Mouse (Mus musculus): Measurements from ENCODE around the gene Naxd. TPM values are rescaled to one million over a fixed set of nuclear protein-coding genes. Genes with fewer than 3 reads are reported as not detected.

Naxd gene
- polyA plus RNA-seq, 1 experiment from 2014 or later, result 140 TPM

DNA sequence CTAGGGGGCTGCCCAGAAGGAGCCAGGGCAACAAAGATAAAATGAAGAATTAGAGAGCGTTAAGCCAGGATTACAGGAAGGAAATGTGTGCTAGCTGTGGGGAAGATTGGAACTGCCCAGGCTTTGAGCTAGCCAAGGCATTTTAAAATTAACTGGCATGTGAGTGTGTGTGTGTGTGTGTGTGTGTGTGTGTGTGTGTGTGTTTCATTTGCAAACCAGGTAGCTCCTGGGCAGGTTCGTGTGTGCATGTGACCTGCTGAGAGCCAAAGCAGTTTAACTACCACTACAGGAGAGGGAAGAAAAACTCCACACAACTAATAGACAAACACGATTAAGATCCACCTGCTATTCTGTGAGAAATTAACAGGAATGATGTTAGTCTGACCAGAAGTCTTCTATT is 26.0 kb downstream of the Naxd start:
- 89% methylated on average over 3 of the region's 3 CpGs for WGBS

GRCm38 (mm10) chr8:11530155-11530770 is 33.0 kb downstream of the Naxd start:
- Histone ChIP-seq H3K27ac (no peak overlapping the region), H3K9me3 (no peaks in the 10 kb centered on the region), H3K4me1 (peaks cover 6% of the 10 kb centered on the region; the same call in 1 of the 2 replicates), H3K4me3 (no peak overlapping the region), H3K9ac (no peak overlapping the region), H3K27me3 (replicated peaks) (no peaks in the 10 kb centered on the region), H3K36me3 (replicated peaks) (no peaks in the 10 kb centered on the region; the same call in 1 of the 2 replicates), H3K4me2 (no peak overlapping the region)
- WGBS, result 79% methylated on average over 18 of the region's 18 CpGs
- ATAC-seq (replicated peaks), result no peak

More for the DNA sequence above, 26.0 kb downstream of the Naxd start:
- H3K4me1 ChIP-seq, result no peaks in the 10 kb centered on the region
- H3K27ac ChIP-seq, result no peak overlapping the region
- no peak overlapping the region for H3K4me3 ChIP-seq
- H3K27me3 ChIP-seq (replicated peaks), result no peaks in the 10 kb centered on the region
- peaks cover 4% of the 10 kb centered on the region; the same call in 1 of the 2 replicates for H3K36me3 ChIP-seq (replicated peaks)
- no peak for ATAC-seq (replicated peaks)
- no peak overlapping the region for H3K4me2 ChIP-seq
- no peak overlapping the region for H3K9ac ChIP-seq
- H3K9me3 ChIP-seq, result no peaks in the 10 kb centered on the region

- Histone ChIP-seq H3K9ac (no peak overlapping the region), H3K4me1 (peaks cover 6% of the 10 kb centered on the region; the same call in 1 of the 2 replicates), H3K9me3 (no peaks in the 10 kb centered on the region), H3K4me3 (no peak overlapping the region), H3K4me2 (no peak overlapping the region), H3K27ac (no peak overlapping the region), H3K36me3 (replicated peaks) (no peaks in the 10 kb centered on the region; the same call in 1 of the 2 replicates), H3K27me3 (replicated peaks) (no peaks in the 10 kb centered on the region)
- ATAC-seq (replicated peaks), result no peak
- 65% methylated on average over 4 of the region's 4 CpGs for WGBS
Observed at GRCm38 (mm10) chr8:11530849-11531248, 33.5 kb downstream of the Naxd start.

DNA sequence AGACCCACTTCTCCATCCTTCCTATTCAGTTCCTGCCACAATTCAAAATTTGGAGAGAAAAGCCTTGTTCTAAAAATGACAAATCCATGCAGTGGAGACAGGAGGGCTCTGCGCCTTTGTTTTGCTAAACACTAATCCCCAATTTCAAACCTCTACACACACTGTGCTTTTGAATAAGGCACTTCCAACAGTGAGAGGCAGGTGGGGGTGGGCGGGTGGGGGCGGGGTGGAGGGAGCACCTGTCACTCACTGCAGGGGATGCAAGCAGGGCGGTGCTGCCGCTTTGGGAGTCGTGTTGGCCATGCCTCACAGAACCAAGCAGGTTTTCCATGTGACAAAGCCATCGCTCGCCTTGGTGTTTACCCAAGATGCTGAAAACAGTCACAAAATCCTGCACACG is 37.2 kb downstream of the Naxd start:
- H3K9ac ChIP-seq, result no peak overlapping the region
- H3K4me3 ChIP-seq, result no peak overlapping the region
- H3K36me3 ChIP-seq (replicated peaks), result no peaks in the 10 kb centered on the region; the same call in 1 of the 2 replicates
- no peak overlapping the region for H3K27ac ChIP-seq
- no peaks in the 10 kb centered on the region for H3K9me3 ChIP-seq
- H3K4me2 ChIP-seq, result no peak overlapping the region
- H3K4me1 ChIP-seq, result peaks cover 6% of the 10 kb centered on the region; the same call in 1 of the 2 replicates
- no peak for ATAC-seq (replicated peaks)
- 25% methylated on average over 9 of the region's 9 CpGs for WGBS
- H3K27me3 ChIP-seq (replicated peaks), result no peaks in the 10 kb centered on the region

DNA sequence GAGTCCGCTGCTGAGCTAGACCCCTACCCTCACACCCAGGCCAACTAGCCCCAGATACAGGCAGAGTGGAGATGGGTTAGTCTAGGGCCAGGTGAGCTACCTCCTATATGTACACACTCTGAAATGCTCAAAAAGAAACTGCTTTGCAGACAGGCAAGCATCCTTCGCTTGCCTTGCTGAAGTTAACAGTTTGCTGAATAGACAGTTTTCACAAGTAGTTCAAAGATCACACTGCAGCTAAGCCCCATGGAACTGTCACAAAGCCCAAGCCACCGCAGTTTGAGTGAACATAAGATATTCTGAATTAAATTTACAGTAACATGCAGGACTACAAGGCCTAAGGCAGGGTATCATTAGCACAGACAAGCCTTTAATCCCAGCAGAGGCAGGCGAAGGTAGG is 41.7 kb downstream of the Naxd start:
- no peak overlapping the region for H3K9ac ChIP-seq
- H3K4me1 ChIP-seq, result peaks cover 6% of the 10 kb centered on the region; the same call in 1 of the 2 replicates
- WGBS, result 93% methylated on average over 4 of the region's 4 CpGs
- no peaks in the 10 kb centered on the region for H3K27me3 ChIP-seq (replicated peaks)
- H3K9me3 ChIP-seq, result no peaks in the 10 kb centered on the region
- H3K36me3 ChIP-seq (replicated peaks), result peaks cover 6% of the 10 kb centered on the region; the same call in 1 of the 2 replicates
- H3K4me2 ChIP-seq, result no peak overlapping the region
- ATAC-seq (replicated peaks), result no peak
- H3K4me3 ChIP-seq, result no peak overlapping the region
- H3K27ac ChIP-seq, result no peak overlapping the region

GRCm38 (mm10) chr8:11540182-11540581 is 42.9 kb downstream of the Naxd start:
- Histone ChIP-seq H3K4me1 (0 out of 2 replicates have a peak, but pooled peaks cover under 1% of the 10 kb centered on the region), H3K9ac (no peak overlapping the region), H3K36me3 (replicated peaks) (peaks cover 6% of the 10 kb centered on the region; the same call in 1 of the 2 replicates), H3K9me3 (no peaks in the 10 kb centered on the region), H3K4me2 (no peak overlapping the region), H3K27ac (no peak overlapping the region), H3K4me3 (no peak overlapping the region), H3K27me3 (replicated peaks) (no peaks in the 10 kb centered on the region)
- no peak for ATAC-seq (replicated peaks)
- WGBS, result 95% methylated on average over 8 of the region's 8 CpGs

DNA sequence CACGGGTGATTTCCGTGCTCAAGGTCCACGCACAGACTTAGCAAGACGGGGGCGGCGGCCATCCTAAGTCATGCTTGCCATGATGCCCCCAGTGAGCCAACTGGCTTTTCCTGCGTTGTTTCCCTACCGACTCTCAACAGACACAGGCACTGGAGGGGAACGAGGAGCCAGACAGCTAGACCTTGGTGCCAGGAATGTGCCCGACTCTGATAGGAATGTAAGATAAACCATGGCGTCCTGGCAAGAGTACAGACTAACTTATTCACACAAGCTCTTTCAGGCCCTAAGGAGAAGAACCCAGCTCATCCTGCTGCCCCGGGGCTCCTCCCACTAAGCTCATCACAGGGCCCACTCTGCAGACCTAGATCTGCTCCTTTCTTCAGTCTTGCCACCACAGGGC is 44.7 kb downstream of the Naxd start:
- Histone ChIP-seq H3K9me3 (no peaks in the 10 kb centered on the region), H3K9ac (no peak overlapping the region), H3K4me1 (no peaks in the 10 kb centered on the region), H3K27ac (no peak overlapping the region), H3K27me3 (replicated peaks) (no peaks in the 10 kb centered on the region), H3K4me3 (no peak overlapping the region), H3K36me3 (replicated peaks) (peaks cover 6% of the 10 kb centered on the region; the same call in 1 of the 2 replicates), H3K4me2 (no peak overlapping the region)
- no peak for ATAC-seq (replicated peaks)
- WGBS, result 94% methylated on average over 12 of the region's 12 CpGs

GRCm38 (mm10) chr8:11542866-11543265 is 45.6 kb downstream of the Naxd start:
- Histone ChIP-seq H3K36me3 (replicated peaks) (peaks cover 6% of the 10 kb centered on the region; the same call in 1 of the 2 replicates), H3K4me3 (no peak overlapping the region)
- ATAC-seq (replicated peaks), result no peak

DNA sequence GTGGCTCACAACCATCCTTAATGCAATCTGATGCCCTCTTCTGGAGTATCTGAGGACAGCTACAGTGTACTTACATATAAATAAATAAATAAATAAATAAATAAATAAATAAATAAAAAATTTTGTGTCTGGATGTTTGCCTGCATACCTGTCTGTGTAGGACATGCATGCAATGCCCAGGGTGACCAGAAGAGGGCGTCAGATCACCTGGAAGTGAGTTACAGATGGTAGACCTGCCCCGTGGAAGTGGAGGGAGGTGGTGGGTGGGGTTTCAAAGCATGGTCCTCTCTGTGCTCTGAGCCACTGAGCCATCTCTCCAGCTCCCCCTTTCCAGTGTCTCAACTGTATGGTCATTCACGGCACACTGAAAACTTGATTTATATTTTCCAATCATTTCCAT is 47.1 kb downstream of the Naxd start:
- no peak for ATAC-seq (replicated peaks)
- Histone ChIP-seq H3K27ac (no peak overlapping the region), H3K4me1 (peaks cover under 1% of the 10 kb centered on the region; the same call in 1 of the 2 replicates), H3K9ac (no peak overlapping the region), H3K36me3 (replicated peaks) (peaks cover 6% of the 10 kb centered on the region; the same call in 1 of the 2 replicates), H3K4me2 (no peak overlapping the region), H3K27me3 (replicated peaks) (no peaks in the 10 kb centered on the region), H3K9me3 (no peaks in the 10 kb centered on the region), H3K4me3 (no peak overlapping the region)
- WGBS, result 47% methylated on average over 3 of the region's 3 CpGs

More at GRCm38 (mm10) chr8:11542866-11543265, 45.6 kb downstream of the Naxd start:
- H3K9me3 ChIP-seq, result no peaks in the 10 kb centered on the region
- no peaks in the 10 kb centered on the region for H3K4me1 ChIP-seq
- H3K9ac ChIP-seq, result no peak overlapping the region
- H3K27ac ChIP-seq, result no peak overlapping the region
- 89% methylated on average over 4 of the region's 4 CpGs for WGBS
- no peaks in the 10 kb centered on the region for H3K27me3 ChIP-seq (replicated peaks)
- no peak overlapping the region for H3K4me2 ChIP-seq

DNA sequence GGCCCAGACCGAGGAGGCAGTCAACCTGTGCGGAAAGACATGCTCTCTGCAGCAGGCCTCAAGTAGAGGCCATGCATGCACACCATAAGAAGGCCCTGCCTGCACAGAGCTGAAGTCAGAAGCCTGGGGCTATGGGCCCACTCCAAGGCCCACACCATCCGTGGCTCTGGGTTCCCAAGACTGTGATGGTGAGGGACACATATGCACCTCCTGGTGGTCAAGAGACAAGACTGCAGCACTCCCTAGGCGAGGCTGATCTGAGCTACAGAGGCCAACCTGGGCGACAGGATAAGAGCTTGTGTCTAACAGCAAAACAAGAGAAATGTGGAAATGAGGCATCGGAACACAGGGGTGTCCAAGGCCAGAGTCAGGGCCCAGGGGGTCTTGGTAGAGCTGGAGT is 49.8 kb downstream of the Naxd start:
- WGBS, result 59% methylated on average over 6 of the region's 6 CpGs
- Histone ChIP-seq H3K9ac (no peak overlapping the region), H3K27me3 (replicated peaks) (no peaks in the 10 kb centered on the region), H3K36me3 (replicated peaks) (no peaks in the 10 kb centered on the region), H3K4me3 (no peak overlapping the region), H3K27ac (no peak overlapping the region), H3K4me2 (no peak overlapping the region), H3K4me1 (peaks cover 14% of the 10 kb centered on the region), H3K9me3 (no peaks in the 10 kb centered on the region)
- ATAC-seq (replicated peaks), result no peak

- H3K4me1 ChIP-seq, result peaks cover 26% of the 10 kb centered on the region
- H3K9me3 ChIP-seq, result no peaks in the 10 kb centered on the region
- peak overlapping the region; percentile 96; the same call in 1 of the 2 replicates for H3K9ac ChIP-seq
- H3K36me3 ChIP-seq (replicated peaks), result no peaks in the 10 kb centered on the region
- WGBS, result 19% methylated on average over 7 of the region's 7 CpGs
- ATAC-seq (replicated peaks), result no peak
- no peaks in the 10 kb centered on the region for H3K27me3 ChIP-seq (replicated peaks)
- peak overlapping the region; percentile 85 for H3K4me2 ChIP-seq
- peak overlapping the region; percentile 94 for H3K4me3 ChIP-seq
- peak overlapping the region; percentile 92 for H3K27ac ChIP-seq
Observed at GRCm38 (mm10) chr8:11549706-11550105, 52.4 kb downstream of the Naxd start.

DNA sequence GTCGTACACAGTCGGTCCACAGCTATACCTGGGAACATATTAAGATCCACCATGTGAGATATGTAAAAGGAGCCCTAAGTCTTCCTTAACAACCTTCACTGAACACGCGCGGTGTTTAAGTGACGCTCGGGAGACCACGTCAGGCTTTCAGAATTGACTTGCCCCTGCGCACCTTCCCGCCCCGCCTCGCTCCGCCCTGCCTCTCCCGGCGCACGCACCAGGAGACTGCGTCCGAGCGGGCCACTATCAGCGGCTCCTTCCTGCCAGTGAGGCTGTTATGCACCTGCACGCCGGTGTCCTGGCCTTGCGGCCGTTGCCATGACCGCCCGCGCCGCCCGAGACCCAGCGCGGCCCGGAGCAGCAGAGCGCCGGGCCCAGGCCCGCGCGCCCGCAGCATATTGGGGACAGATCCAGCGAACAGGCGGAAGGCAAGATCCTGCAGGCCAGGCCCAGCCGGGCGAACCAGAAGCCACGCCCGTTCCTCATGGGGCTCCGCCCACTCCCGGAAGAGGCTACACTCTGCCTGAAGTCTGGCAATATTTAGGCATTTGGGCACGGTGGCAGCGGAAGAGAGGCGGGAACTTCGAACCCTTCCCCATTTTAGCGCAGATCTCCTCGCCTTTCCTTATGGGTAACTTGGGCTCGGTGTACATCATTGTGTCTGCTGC is 53.1 kb downstream of the Naxd start, which contains the start of gene Cars2:
Gene Cars2, minus strand, starts transcription at position 503 of the 668 bp plus-strand sequence.
- Histone ChIP-seq H3K4me1 (peaks cover 26% of the 10 kb centered on the region), H3K36me3 (replicated peaks) (no peaks in the 10 kb centered on the region), H3K4me2 (peak within 1 kb of the TSS; percentile 85), H3K4me3 (peak within 1 kb of the TSS; percentile 94), H3K27me3 (replicated peaks) (no peaks in the 10 kb centered on the region), H3K9me3 (no peaks in the 10 kb centered on the region), H3K9ac (peak within 1 kb of the TSS; percentile 96), H3K27ac (peak within 1 kb of the TSS; percentile 92)
- ATAC-seq (replicated peaks), result peak; percentile 48
- 0% methylated on average over 53 of the region's 53 CpGs for WGBS
